In the genomic region with DNA sequence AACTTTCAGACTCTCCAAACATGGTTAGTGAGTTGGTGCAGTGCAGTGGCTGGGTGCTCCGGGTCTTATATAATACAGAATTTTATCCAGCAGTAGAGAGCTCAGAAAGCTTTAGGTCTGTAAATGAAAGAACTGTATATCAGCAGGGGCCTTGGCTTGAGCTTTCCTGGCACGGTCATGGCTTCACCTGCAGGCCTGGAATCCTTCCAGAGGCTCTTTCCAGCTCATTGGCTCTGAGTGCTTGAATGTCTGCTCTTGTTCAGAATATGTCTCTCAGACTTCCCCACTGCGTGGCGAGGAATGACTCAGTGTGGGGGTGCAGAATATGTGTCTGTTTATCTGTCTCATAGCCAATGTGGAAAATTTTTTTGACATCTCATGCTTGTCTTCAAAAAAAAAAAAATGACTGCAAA, we compare ENCODE assay signal across 9 mouse cellular contexts. TPM values are rescaled to one million over a fixed set of nuclear protein-coding genes. Genes with fewer than 3 reads are reported as not detected.
DNase-seq lines count a peak whose midpoint lies in the region; ATAC-seq and TF ChIP-seq lines count a peak whose summit lies in the region.
"Had no signal": no experiment of that assay in that cellular context is flagged by ENCODE, and none has a peak within 500 bp of the region (broad histone marks: within the 10 kb centered on the region; RNA-seq: fewer than 3 reads in every experiment).

No protein-coding gene starts in this region.

- no peaks in the 10 kb centered on the region for H3K36me3 ChIP-seq in liver, adult 2 months (ENCODE audit: control insufficient read depth, insufficient read depth, low read length)
- H3K36me3 ChIP-seq: limb, embryonic 12.5 days had no signal

- H3K4me1 ChIP-seq in liver, adult 2 months (ENCODE audit: control insufficient read depth, insufficient read depth, low read length), result peaks cover 3% of the 10 kb centered on the region; the same call in 1 of the 2 replicates
- H3K4me1 ChIP-seq: limb, embryonic 12.5 days had no signal

- no peak for TF ChIP-seq POLR2A in liver, adult 2 months (IDR thresholded peaks at IDR 0.05; ENCODE audit: extremely low read depth, insufficient read depth, low read length)

- H3K27ac ChIP-seq in liver, adult 2 months (replicated peaks; ENCODE audit: insufficient read depth, low read depth, low read length), result no peak overlapping the region
- H3K27ac ChIP-seq: limb, embryonic 12.5 days had no signal

- no peak for ATAC-seq in activated CD4-positive, CD25-positive, alpha-beta regulatory T cell, adult 4 months

- no peak overlapping the region for H3K4me3 ChIP-seq in liver, adult 2 months (ENCODE audit: insufficient read depth, low read depth, low read length)
- H3K4me3 ChIP-seq: limb, embryonic 12.5 days had no signal

- DNase-seq in liver, adult 2 months (ENCODE audit: extremely low read depth, low read depth, low spot score), result peak; percentile 70
- DNase-seq in liver, result no peak
- peak; percentile 84 to 88 for DNase-seq in cerebellum, adult 18-20 months
- peak; percentile 83 to 87 for DNase-seq in frontal cortex, postnatal 36 days (ENCODE audit: low spot score in 2 of 2)
- DNase-seq in layer of hippocampus, adult 11-12 months (ENCODE audit: low spot score), result peak; percentile 70
- DNase-seq in lung, postnatal 25 days (ENCODE audit: low spot score), result peak; percentile 28
- no peak for DNase-seq in urinary bladder, postnatal 36 days (ENCODE audit: low spot score in 2 of 2)

- H3K9ac ChIP-seq in liver, adult 2 months (ENCODE audit: low read depth, low read length), result no peak overlapping the region
- H3K9ac ChIP-seq: limb, embryonic 12.5 days had no signal

- H3K27me3 ChIP-seq in liver, adult 2 months (ENCODE audit: control insufficient read depth, insufficient read depth, low read length), result no peaks in the 10 kb centered on the region

- no peaks in the 10 kb centered on the region for H3K79me2 ChIP-seq in liver, adult 2 months (ENCODE audit: control insufficient read depth, insufficient read depth, low read length)

- WGBS in liver, adult 2 months, result 30% methylated on average over 4 of the region's 4 CpGs

- TF ChIP-seq CTCF in liver, adult 2 months (IDR thresholded peaks at IDR 0.05; ENCODE audit: low read depth, low read length), result no peak

RNA-seq across cellular contexts. Expression of gene Sec16b, which starts 11.6 kb away (rescaled TPM):
- 52.2 and 57.3 TPM in 2 replicates for total RNA-seq in liver, adult 2 months (2014; rRNA removed)
- 44.7 and 47.4 TPM in 2 replicates for polyA plus RNA-seq in liver, adult 2 months (2012; rRNA removed)
- polyA plus RNA-seq in activated CD4-positive, CD25-positive, alpha-beta regulatory T cell, adult 4 months (2017; shearing (Covaris generic)), result under 1 TPM; 0.78 to 0.90 TPM

RNA-seq across cellular contexts. Expression of gene Cryzl2, which starts 59.7 kb away (rescaled TPM):
- 21.4 and 22.7 TPM in 2 replicates for total RNA-seq in liver, adult 2 months (2014; rRNA removed)
- polyA plus RNA-seq in liver, adult 2 months (2012; rRNA removed), result 31.0 and 32.2 TPM in 2 replicates
- 1 to 10 TPM; 3.9 to 5.5 TPM for polyA plus RNA-seq in activated CD4-positive, CD25-positive, alpha-beta regulatory T cell, adult 4 months (2017; shearing (Covaris generic))

Comparison
In these comparisons a context has a peak if more than half of its experiments do, and no peak if none do; other contexts are left out.
1. DNase-seq: peak in liver, adult 2 months (single experiment), cerebellum, adult 18-20 months (2 of 2), frontal cortex, postnatal 36 days (2 of 2), layer of hippocampus, adult 11-12 months (single experiment) and lung, postnatal 25 days (single experiment); none in liver (single experiment) and urinary bladder, postnatal 36 days (0 of 2).
2. RNA of gene Sec16b, which starts 11.6 kb away (polyA plus RNA-seq): 44.7 to 47.4 TPM in liver, adult 2 months; 0.78 to 0.90 TPM in activated CD4-positive, CD25-positive, alpha-beta regulatory T cell, adult 4 months; every median in the first group is over 10 times any median in the second.